Mouse (Mus musculus) heart, postnatal 0 days (tissue): ENCODE results near the gene Chit1. TPM values are rescaled to one million over a fixed set of nuclear protein-coding genes. Genes with fewer than 3 reads are reported as not detected.
A peak's percentile ranks its signal among the peaks of the same experiment; 100 is the strongest.

ENCODE experiments used
- ATAC-seq: fragments of 200-750 bp; cut with Nextera tagmentation; 2 replicates; pipeline ENCODE4 v1.8.0; 2017; ENCODE audit warnings: low read depth, moderate number of reproducible peaks, moderate library complexity; ENCODE audit not compliant: insufficient read depth
- DNase-seq: peaks from one replicate; pipeline ENCODE4 v3.0.0-alpha.2; 2016; ENCODE audit warnings: low spot score
- H3K27ac ChIP-seq: fragments of 300-500 bp; sonication (generic); 2 replicates; pipeline ENCODE4 v1.5.1; 2014; ENCODE audit warnings: low read depth, mild to moderate bottlenecking
- H3K27me3 ChIP-seq: fragments of 300-500 bp; sonication (generic); 2 replicates; pipeline ENCODE4 v1.6.1; 2014; ENCODE audit warnings: low read length, mixed read lengths; ENCODE audit not compliant: control insufficient read depth, insufficient read depth
- H3K36me3 ChIP-seq: fragments of 300-500 bp; sonication (generic); replicated peaks from 2 replicates; pipeline ENCODE4 v1.6.1; 2014; ENCODE audit warnings: low read length, mixed read lengths; ENCODE audit not compliant: control insufficient read depth, insufficient read depth
- H3K4me1 ChIP-seq: fragments of 300-500 bp; sonication (generic); 2 replicates; pipeline ENCODE4 v1.6.1; 2014; ENCODE audit warnings: antibody characterized with exemption; ENCODE audit not compliant: control insufficient read depth, insufficient read depth
- H3K4me2 ChIP-seq: fragments of 300-500 bp; sonication (generic); 2 replicates; pipeline ENCODE4 v1.6.1; 2014; ENCODE audit warnings: low read depth, mild to moderate bottlenecking, low read length, moderate library complexity
- H3K4me3 ChIP-seq: fragments of 300-500 bp; sonication (generic); 2 replicates; pipeline ENCODE4 v1.5.1; 2014; ENCODE audit warnings: low read depth, low read length
- H3K9ac ChIP-seq: fragments of 300-500 bp; sonication (generic); replicated peaks from 2 replicates; pipeline ENCODE4 v1.6.1; 2014; ENCODE audit warnings: low read depth, low read length, mixed read lengths
- H3K9me3 ChIP-seq: fragments of 300-500 bp; sonication (generic); replicated peaks from 2 replicates; pipeline ENCODE4 v1.6.1; 2016; ENCODE audit warnings: low read length; ENCODE audit not compliant: control insufficient read depth
- CTCF ChIP-seq: IDR thresholded peaks from 2 replicates; pipeline ENCODE4 v1.5.1; 2016; ENCODE audit warnings: antibody characterized with exemption, control low read depth, low read depth
- EP300 ChIP-seq: IDR thresholded peaks from 2 replicates; pipeline ENCODE4 v1.6.1; 2016; ENCODE audit warnings: antibody characterized with exemption, low read depth
- WGBS: fragments of 180-500 bp; shearing (Covaris S2); extraction: QIAGEN DNeasy Blood & Tissue Kit; methylation state at CpG from one replicate; pipeline ENCODE4 v1.1.7; 2014; 5-methylcytosine and 5-hydroxymethylcytosine counted together
- polyA plus RNA-seq: library from polyadenylated mRNA; unstranded; fragments of >200 nt; fragmentation: Nextera tagmentation; extraction: Ambion mirVana; gene quantifications from 2 replicates; pipeline ENCODE4 v1.2.1, GENCODE M21; 2015
- total RNA-seq: library from RNA; depleted of rRNA; stranded (reverse); fragments of >200 nt; gene quantifications from 2 replicates; pipeline ENCODE4 v1.2.3, GENCODE M21; 2014; ENCODE audit warnings: low replicate concordance

Gene Chit1
- total and polyA plus RNA-seq, 2 experiments from 2014 or later, result 0.19 to 0.76 TPM

DNA sequence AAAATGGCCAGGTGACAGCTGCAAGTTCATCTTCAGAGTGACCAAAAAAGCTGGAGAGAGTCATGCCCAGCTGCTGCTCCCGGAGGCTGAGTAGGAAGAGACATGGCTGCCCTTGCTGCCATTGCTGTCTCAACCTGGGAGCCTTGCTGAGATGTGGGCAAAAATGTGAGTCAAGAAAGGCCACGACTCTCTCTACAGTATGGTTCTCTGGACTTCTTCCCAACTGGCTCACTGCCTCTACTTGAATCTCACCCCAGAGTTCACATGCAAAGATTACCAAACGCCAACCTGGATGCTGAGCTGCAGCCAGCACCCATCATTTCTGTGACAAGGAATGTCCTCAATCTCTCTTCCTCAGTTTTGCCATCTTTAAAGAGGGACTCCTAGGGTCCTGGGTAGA, 26.9 kb upstream of the Chit1 start:
- Histone ChIP-seq H3K4me3 (no peak overlapping the region), H3K9ac (no peak overlapping the region), H3K27me3 (no peaks in the 10 kb centered on the region), H3K4me1 (peaks cover 44% of the 10 kb centered on the region), H3K36me3 (no peaks in the 10 kb centered on the region), H3K9me3 (no peaks in the 10 kb centered on the region), H3K4me2 (no peak overlapping the region), H3K27ac (peak overlapping the region; percentile 91)
- ATAC-seq (no peak), DNase-seq (no peak)
- 49% methylated on average over 3 of the region's 3 CpGs for WGBS
- TF ChIP-seq EP300 (no peak), CTCF (no peak)

DNA sequence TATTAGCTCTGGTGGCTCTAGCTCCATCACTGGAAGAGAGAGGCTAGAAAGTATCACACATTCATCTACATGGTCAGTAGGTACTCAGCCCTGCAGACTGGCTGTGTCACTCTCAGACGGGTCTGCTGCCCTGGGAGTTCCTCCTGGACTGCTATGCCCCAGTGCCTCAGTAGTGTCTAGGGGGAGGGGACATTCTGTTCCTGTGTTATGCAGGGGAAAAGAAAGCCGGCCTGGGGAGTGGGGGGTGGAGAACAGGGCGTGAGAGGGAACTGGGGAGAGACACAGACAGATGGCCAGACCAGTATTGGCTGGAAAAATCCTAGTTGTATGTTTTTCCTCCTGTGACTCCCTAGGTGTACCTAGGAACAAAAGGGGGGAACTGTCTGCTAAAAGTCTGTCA, 25.0 kb upstream of the Chit1 start:
- Histone ChIP-seq H3K36me3 (no peaks in the 10 kb centered on the region), H3K9me3 (no peaks in the 10 kb centered on the region), H3K27ac (peak overlapping the region; percentile 76), H3K27me3 (no peaks in the 10 kb centered on the region), H3K4me2 (no peak overlapping the region), H3K9ac (no peak overlapping the region), H3K4me1 (peaks cover 37% of the 10 kb centered on the region), H3K4me3 (no peak overlapping the region)
- no peak for TF ChIP-seq EP300
- DNase-seq, result no peak
- 47% methylated on average over 3 of the region's 3 CpGs for WGBS
- no peak for ATAC-seq

DNA sequence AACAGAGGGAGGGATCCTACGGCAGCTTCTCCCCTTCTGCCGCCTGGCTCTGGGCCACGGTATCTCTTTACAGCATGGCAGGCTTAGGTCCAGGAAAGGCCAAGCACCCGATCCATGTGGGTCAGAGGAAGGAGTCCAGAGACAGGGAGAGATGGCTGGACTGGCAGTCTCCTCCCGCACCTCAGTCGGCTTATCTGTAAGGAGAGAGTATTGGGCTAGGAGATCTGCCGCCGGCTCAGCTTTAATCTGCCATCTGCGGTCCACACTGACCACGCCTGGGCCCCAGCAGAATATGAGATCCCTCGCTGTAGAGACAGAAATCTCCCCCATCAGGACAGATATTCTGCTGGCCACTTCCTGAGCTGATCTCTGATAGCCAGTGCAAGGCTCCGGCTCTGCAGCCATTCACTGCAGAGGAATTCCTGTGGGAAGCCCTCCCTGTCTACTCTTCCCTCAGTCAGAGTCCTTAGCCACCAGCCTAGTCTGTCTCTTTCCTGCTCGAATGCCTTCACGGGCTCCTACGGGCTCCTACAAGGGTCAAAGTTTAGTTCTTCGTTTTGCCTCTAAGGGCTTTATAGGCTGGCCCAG, 24.1 kb upstream of the Chit1 start:
- Histone ChIP-seq H3K4me2 (peak overlapping the region; percentile 13), H3K27me3 (no peaks in the 10 kb centered on the region), H3K4me1 (peaks cover 34% of the 10 kb centered on the region), H3K9ac (peak overlapping the region; percentile 40), H3K36me3 (no peaks in the 10 kb centered on the region), H3K9me3 (no peaks in the 10 kb centered on the region), H3K4me3 (no peak overlapping the region), H3K27ac (peak overlapping the region; percentile 76)
- ATAC-seq, result no peak; the same call in 1 of the 2 replicates
- no peak for TF ChIP-seq EP300
- TF ChIP-seq CTCF, result no peak
- DNase-seq, result peak; percentile 75
- 9% methylated on average over 16 of the region's 16 CpGs for WGBS

DNA sequence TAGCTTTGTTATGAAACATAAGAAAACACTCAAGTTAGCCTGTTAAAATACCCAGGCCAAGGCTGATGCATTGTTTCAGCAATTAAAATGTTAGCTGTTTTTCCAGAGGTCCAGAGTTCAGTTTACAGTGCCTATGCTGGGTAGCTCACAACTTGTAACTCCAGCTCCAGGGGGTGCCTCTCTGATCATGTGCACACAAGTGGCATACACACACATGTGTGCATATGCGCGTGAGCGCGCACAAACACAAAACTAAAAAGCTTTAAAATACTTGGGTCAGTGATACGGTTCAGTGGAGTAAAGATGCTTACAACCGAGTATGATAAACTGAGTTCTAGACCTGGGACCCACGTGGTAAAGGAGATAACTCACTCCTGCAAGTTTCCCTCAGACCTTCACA, 22.0 kb upstream of the Chit1 start:
- TF ChIP-seq CTCF, result no peak
- TF ChIP-seq EP300, result no peak
- Histone ChIP-seq H3K36me3 (no peaks in the 10 kb centered on the region), H3K9ac (no peak overlapping the region), H3K4me2 (no peak overlapping the region), H3K4me1 (peaks cover 33% of the 10 kb centered on the region), H3K4me3 (no peak overlapping the region), H3K9me3 (no peaks in the 10 kb centered on the region), H3K27me3 (no peaks in the 10 kb centered on the region), H3K27ac (no peak overlapping the region)
- no peak for DNase-seq
- no peak for ATAC-seq
- WGBS, result 85% methylated on average over 7 of the region's 7 CpGs

DNA sequence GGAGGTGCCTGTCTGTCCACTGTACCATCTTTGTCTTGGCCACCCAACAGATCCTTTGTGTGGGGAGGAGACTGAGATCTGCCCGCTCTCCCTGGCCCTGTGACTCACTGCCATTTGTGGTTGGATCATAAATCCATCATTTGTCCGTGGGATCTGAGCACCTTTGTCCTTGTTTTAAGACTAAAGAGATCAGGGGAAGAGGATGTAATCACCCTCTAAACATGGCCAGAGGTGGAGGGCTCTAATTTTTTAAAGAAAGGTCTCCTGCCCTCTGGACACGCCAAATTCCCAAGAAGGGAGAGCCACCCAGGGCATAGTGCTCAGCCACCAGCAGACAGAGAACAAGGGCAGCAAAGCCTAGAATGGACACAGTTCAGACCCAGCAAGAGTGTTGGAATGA, 19.2 kb upstream of the Chit1 start:
- H3K4me3 ChIP-seq, result no peak overlapping the region
- 81% methylated on average over 3 of the region's 3 CpGs for WGBS
- TF ChIP-seq EP300 (no peak), CTCF (no peak)
- no peak overlapping the region for H3K9ac ChIP-seq
- H3K9me3 ChIP-seq, result no peaks in the 10 kb centered on the region
- H3K27ac ChIP-seq, result peak overlapping the region; percentile 95
- H3K4me2 ChIP-seq, result no peak overlapping the region
- no peaks in the 10 kb centered on the region for H3K27me3 ChIP-seq
- no peak for DNase-seq
- no peak for ATAC-seq
- peaks cover 36% of the 10 kb centered on the region for H3K4me1 ChIP-seq
- H3K36me3 ChIP-seq, result no peaks in the 10 kb centered on the region

DNA sequence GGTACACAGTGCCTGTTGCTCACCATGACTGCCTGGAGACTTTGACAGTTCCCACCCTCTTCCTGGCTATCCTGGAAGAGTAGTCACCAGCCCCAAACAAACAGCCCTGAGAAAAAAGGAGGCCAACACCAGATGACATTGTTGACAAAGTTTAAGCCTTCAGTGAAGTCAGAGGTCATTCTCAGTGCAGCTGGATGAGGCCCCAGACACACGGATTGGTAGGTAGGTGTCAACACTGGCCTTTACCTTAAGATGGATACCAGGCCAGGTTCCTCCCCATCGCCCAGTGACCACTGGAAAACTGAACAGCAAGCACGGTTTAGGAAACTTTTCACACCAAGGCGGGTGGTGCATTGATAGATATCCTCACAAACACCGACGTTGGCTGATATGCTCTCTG, 18.7 kb upstream of the Chit1 start:
- DNase-seq (no peak), ATAC-seq (no peak)
- Histone ChIP-seq H3K4me2 (peak overlapping the region; percentile 58), H3K4me3 (0 out of 2 replicates have a peak overlapping the region, but pooled peaks have one; percentile 31), H3K27me3 (no peaks in the 10 kb centered on the region), H3K27ac (peak overlapping the region; percentile 95), H3K4me1 (peaks cover 39% of the 10 kb centered on the region), H3K36me3 (no peaks in the 10 kb centered on the region), H3K9me3 (no peaks in the 10 kb centered on the region), H3K9ac (0 out of 2 replicates have a peak overlapping the region, but pooled peaks have one; percentile 18)
- no peak for TF ChIP-seq EP300
- TF ChIP-seq CTCF, result no peak
- 17% methylated on average over 6 of the region's 6 CpGs for WGBS
